Mouse (Mus musculus) liver, embryonic 13.5 days (tissue): Measurements from ENCODE around the gene Tmem51. TPM values are rescaled to one million over a fixed set of nuclear protein-coding genes. Genes with fewer than 3 reads are reported as not detected.
A peak's percentile ranks its signal among the peaks of the same experiment; 100 is the strongest.

Experiments
- ATAC-seq: fragments of 200-750 bp; cut with Nextera tagmentation; 2 replicates; pipeline ENCODE4 v1.8.0; 2017; ENCODE audit warnings: low read depth, mild to moderate bottlenecking, moderate number of reproducible peaks, moderate library complexity
- DNase-seq: peaks from one replicate; pipeline ENCODE4 v3.0.0; 2022
- H3K27ac ChIP-seq: fragments of 300-500 bp; sonication (generic); 2 replicates; pipeline ENCODE4 v1.5.1; 2015; ENCODE audit warnings: moderate library complexity, mild to moderate bottlenecking, inconsistent platforms
- H3K27me3 ChIP-seq: fragments of 300-500 bp; sonication (generic); 2 replicates; pipeline ENCODE4 v1.6.1; 2015; ENCODE audit warnings: mild to moderate bottlenecking, inconsistent platforms
- H3K36me3 ChIP-seq: fragments of 300-500 bp; sonication (generic); 2 replicates; pipeline ENCODE4 v1.6.1; 2015; ENCODE audit warnings: mild to moderate bottlenecking, inconsistent platforms
- H3K4me1 ChIP-seq: fragments of 300-500 bp; sonication (generic); replicated peaks from 2 replicates; pipeline ENCODE4 v1.6.1; 2015; ENCODE audit warnings: inconsistent platforms
- H3K4me2 ChIP-seq: fragments of 300-500 bp; sonication (generic); 2 replicates; pipeline ENCODE4 v1.6.1; 2015; ENCODE audit warnings: inconsistent platforms, mild to moderate bottlenecking, moderate library complexity
- H3K4me3 ChIP-seq: fragments of 300-500 bp; sonication (generic); replicated peaks from 2 replicates; pipeline ENCODE4 v1.5.1; 2015; ENCODE audit warnings: mild to moderate bottlenecking, inconsistent platforms
- H3K9ac ChIP-seq: fragments of 300-500 bp; sonication (generic); 2 replicates; pipeline ENCODE4 v1.6.1; 2015; ENCODE audit warnings: mild to moderate bottlenecking, inconsistent platforms
- H3K9me3 ChIP-seq: fragments of 300-500 bp; sonication (generic); replicated peaks from 2 replicates; pipeline ENCODE4 v1.6.1; 2016; ENCODE audit warnings: inconsistent platforms
- WGBS: fragments of 180-500 bp; shearing (Covaris S2); methylation state at CpG from one replicate; pipeline ENCODE4 v1.1.7; 2015; ENCODE audit not compliant: insufficient replicate concordance; 5-methylcytosine and 5-hydroxymethylcytosine counted together
- polyA plus RNA-seq: library from polyadenylated mRNA; unstranded; fragments of >200 nt; fragmentation: Nextera tagmentation; extraction: Ambion mirVana; gene quantifications from 2 replicates; pipeline ENCODE4 v1.2.1, GENCODE M21; 2015

Tmem51 gene
- polyA plus RNA-seq, 1 experiment from 2014 or later: 13.5 TPM

DNA sequence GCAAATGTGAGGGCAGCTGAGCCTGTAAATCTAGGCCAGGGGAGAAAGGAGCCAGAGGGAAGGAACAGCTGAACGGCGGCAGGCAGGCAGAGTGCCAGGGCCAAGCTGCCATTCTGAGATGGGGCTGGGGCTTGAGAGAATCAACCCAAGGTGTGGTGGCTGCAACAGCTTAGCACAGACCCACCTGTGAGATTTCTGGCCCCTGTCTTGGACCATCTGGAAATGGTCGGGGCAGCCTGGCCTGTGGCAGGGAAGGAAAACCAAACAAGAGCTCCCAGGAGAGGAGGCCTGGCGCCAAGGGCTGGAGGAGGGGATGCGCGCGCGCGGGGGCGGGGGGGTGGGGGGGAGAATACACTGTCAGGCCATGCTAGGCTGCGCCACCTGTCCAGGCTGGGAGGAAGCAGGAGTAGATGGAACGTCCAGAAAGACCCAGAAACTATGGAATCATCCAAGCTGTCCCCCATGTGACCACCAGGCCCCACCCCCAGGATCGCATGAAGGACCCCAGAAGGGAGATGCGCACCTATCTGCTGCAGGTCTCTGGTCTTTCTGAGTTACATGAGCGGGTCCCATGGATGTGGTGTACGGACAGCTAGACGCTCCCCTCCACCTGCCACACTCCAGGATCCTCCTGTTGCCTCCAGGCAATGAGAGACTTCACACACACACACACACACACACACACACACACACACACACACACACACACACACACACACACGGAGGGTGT is 3.0 kb downstream of the Tmem51 start:
- H3K36me3 ChIP-seq: no peaks in the 10 kb centered on the region
- H3K27me3 ChIP-seq: peaks cover 53% of the 10 kb centered on the region
- 75% methylated on average over 18 of the region's 18 CpGs for WGBS
- no peak overlapping the region for H3K4me3 ChIP-seq
- ATAC-seq: no peak
- peak overlapping the region; percentile 43; the same call in 1 of the 2 replicates for H3K27ac ChIP-seq
- DNase-seq: no peak
- peaks cover 63% of the 10 kb centered on the region for H3K4me1 ChIP-seq
- H3K9ac ChIP-seq: no peak overlapping the region; the same call in 1 of the 2 replicates
- H3K4me2 ChIP-seq: peak overlapping the region; percentile 62; the same call in 1 of the 2 replicates
- no peaks in the 10 kb centered on the region for H3K9me3 ChIP-seq

DNA sequence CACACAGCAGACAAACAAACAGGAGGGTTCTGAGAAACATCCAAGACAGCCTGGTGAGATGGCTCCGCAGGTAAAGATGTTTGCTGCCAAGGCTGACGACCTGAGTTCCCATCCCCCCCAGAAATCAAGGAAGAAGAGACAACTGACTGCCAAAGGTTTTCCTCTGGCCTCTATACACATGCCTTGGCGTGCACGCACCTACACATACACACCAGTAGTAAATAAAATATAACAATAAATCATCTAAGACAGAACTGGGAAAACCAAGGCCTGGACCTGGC is 3.7 kb downstream of the Tmem51 start:
- no peak overlapping the region for H3K4me2 ChIP-seq
- ATAC-seq: no peak
- H3K27ac ChIP-seq: no peak overlapping the region
- peaks cover 68% of the 10 kb centered on the region for H3K4me1 ChIP-seq
- DNase-seq: no peak
- no peaks in the 10 kb centered on the region for H3K36me3 ChIP-seq
- H3K9ac ChIP-seq: no peak overlapping the region
- peaks cover 47% of the 10 kb centered on the region for H3K27me3 ChIP-seq
- no peaks in the 10 kb centered on the region for H3K9me3 ChIP-seq
- H3K4me3 ChIP-seq: no peak overlapping the region
- 64% methylated on average over 4 of the region's 4 CpGs for WGBS

DNA sequence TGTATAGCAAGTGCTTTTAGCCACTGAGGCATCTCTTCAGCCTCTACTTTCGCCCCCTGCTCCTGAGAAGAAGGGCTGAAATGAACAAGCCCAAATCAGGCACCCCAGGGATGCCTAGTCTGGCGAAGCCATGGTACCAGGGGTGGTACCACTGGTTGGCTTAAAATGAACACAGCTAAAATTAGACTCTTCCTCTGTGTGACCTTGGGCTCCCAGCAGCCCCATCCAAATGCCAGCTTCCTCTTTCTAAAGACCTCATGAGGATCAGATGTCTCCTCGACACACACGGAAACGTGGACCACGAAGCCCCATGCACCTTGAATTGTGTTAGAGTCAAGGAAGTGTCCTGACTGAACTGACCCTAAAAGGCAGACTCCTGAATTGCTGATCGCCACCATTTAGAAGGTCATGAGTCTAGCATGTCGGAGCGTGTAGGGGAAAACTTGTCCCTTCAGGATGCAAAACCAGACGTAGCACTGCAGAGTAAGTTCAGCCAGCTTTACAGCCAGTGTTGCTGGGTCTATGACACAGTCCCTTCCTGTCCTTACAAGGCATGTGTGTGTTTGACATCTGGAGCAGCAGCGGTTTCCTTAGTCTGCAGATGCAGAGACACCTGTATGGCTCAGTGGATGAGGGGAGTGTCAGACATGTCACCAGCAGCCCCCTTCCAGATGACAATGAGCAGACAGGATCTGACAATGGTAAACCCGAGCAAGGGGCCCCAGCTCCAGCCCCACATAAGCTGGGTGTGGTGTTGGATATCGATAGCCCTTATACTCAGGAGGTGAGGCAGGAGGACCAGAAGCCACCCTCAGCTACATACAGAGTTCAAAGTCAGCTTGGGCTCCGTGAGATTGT is 4.2 kb downstream of the Tmem51 start:
- Histone ChIP-seq H3K36me3 (no peaks in the 10 kb centered on the region), H3K4me3 (no peak overlapping the region), H3K9ac (no peak overlapping the region), H3K4me1 (peaks cover 70% of the 10 kb centered on the region), H3K27ac (no peak overlapping the region), H3K9me3 (no peaks in the 10 kb centered on the region), H3K27me3 (peaks cover 41% of the 10 kb centered on the region), H3K4me2 (no peak overlapping the region)
- DNase-seq (no peak), ATAC-seq (no peak)
- WGBS: 39% methylated on average over 14 of the region's 14 CpGs

DNA sequence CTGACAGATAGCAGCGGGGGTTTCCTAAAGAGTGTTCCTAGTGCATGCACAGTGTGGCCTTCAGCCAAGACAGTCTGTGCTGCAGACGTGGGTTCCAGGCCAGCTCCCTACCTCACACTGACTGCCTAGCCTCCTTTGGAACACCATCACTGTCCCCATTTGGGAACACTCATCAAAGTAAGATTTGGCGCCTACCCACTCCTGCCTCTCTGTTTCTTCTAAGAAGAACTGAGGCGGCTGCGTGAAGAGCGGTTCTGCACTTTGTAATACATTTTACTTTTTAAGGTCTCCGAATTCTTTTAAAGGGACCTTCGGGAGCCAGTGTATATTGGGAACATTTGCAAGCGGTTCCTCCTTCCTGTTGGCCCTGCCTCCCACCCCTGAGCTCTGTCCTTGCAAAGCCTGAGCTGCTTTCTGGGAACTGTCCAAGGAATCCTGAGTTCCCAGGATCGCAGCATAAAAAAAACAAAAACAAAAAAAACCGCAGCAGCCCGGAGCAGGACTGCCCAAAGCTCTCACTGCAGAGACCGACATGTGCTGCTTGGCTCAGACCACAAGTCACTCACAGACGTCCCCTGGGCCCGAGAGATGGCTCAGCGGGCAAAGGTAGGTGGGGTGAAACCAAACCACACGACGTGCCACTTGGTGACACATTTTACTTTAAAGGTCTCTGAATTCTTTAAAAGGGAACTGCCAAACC is 6.4 kb downstream of the Tmem51 start:
- no peak overlapping the region for H3K4me3 ChIP-seq
- no peaks in the 10 kb centered on the region for H3K9me3 ChIP-seq
- no peak overlapping the region for H3K9ac ChIP-seq
- no peak overlapping the region for H3K4me2 ChIP-seq
- no peak for ATAC-seq
- peak overlapping the region; percentile 9; the same call in 1 of the 2 replicates for H3K27ac ChIP-seq
- H3K27me3 ChIP-seq: peaks cover 20% of the 10 kb centered on the region
- peaks cover 85% of the 10 kb centered on the region for H3K4me1 ChIP-seq
- DNase-seq: no peak
- 19% methylated on average over 18 of the region's 18 CpGs for WGBS
- H3K36me3 ChIP-seq: no peaks in the 10 kb centered on the region

DNA sequence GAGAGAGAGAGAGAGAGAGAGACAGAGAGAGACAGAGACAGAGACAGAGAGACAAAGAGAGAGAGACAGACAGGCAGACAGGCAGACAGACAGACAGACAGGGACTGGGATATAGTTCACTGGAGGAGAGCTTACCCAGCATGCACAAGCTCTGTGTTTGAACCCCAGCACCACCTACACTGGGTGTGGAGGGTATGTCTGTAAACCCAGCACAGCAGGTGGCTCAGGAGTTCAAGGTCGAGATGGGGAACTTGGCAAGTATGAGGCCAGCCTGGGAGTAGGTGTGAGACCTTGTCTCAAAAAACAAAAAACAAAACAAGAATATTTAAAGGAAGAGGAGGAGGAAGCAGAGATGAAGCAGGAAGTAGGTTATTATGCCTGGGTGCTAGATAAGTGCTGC is 7.2 kb downstream of the Tmem51 start:
- Histone ChIP-seq H3K4me1 (peaks cover 85% of the 10 kb centered on the region), H3K9me3 (no peaks in the 10 kb centered on the region)

DNA sequence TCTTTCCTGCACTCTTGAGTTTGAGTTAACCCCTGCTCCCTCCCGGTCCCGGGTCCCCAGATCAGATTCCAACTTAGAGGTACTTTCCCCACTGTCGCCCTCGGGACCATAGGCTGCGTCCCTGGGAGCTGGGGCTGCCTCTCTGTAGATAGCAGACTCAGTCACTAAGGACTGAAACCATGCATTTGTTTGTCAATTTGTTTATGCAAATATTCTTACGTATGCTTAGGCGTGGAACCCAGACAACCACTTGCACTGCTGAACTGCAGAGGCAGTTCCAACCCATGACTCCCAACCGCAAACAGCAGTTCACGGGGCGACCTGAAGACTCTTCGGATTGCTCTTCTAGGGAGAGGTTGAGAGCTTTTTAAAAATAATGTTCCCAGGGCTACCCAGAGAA is 8.2 kb downstream of the Tmem51 start:
- Histone ChIP-seq H3K27ac (0 out of 2 replicates have a peak overlapping the region, but pooled peaks have one; percentile 36), H3K27me3 (peaks cover 19% of the 10 kb centered on the region), H3K4me2 (no peak overlapping the region), H3K4me3 (no peak overlapping the region), H3K9ac (no peak overlapping the region), H3K36me3 (no peaks in the 10 kb centered on the region), H3K9me3 (no peaks in the 10 kb centered on the region), H3K4me1 (peaks cover 85% of the 10 kb centered on the region)
- ATAC-seq (peak; percentile 5; the same call in 1 of the 2 replicates), DNase-seq (no peak)
- WGBS: 68% methylated on average over 11 of the region's 11 CpGs

More for the DNA sequence above, 7.2 kb downstream of the Tmem51 start:
- Histone ChIP-seq H3K27ac (peak overlapping the region; percentile 9; the same call in 1 of the 2 replicates), H3K36me3 (no peaks in the 10 kb centered on the region), H3K9ac (no peak overlapping the region), H3K4me2 (no peak overlapping the region), H3K4me3 (no peak overlapping the region), H3K27me3 (0 out of 2 replicates have a peak, but pooled peaks cover 12% of the 10 kb centered on the region)
- no peak for DNase-seq
- 17% methylated on average over 1 of the region's 1 CpGs for WGBS
- ATAC-seq: no peak

DNA sequence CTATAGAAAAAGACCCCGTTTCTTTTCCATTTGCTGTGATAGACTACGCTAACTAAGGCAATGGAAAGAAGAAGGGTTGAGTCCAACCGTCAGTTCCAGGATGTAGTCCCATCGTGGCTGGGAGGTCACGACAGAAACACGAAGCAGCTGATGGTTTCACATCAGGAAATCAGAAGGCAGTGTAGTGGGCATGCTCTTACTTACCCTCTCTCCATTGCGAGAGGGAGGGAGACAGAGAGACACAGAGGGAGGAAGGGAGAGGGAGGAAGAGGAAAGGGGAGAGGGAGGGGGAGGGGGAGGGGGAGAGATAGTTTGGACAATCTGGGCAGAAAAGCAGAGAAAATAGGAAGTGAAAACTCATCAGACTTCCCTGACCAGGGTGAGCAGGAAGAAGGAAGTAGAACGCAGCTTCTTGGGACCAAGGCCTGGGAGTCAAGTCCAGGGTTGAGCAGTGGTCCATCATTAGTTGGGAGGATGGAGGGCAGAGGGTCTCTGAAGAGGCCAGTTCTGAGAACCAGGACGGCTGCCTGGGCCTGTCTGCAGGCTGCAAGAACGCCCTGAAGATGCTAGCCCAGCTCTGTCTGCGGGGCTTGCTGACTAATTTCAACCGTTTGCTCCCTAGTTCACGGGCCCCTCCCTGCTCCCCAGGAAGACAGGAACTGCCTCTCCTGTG is 9.9 kb downstream of the Tmem51 start:
- 24% methylated on average over 13 of the region's 13 CpGs for WGBS
- Histone ChIP-seq H3K9me3 (no peaks in the 10 kb centered on the region), H3K4me3 (no peak overlapping the region), H3K27ac (no peak overlapping the region), H3K27me3 (peaks cover 24% of the 10 kb centered on the region), H3K4me1 (peaks cover 76% of the 10 kb centered on the region), H3K36me3 (no peaks in the 10 kb centered on the region), H3K4me2 (no peak overlapping the region), H3K9ac (no peak overlapping the region)
- ATAC-seq (no peak), DNase-seq (no peak)

DNA sequence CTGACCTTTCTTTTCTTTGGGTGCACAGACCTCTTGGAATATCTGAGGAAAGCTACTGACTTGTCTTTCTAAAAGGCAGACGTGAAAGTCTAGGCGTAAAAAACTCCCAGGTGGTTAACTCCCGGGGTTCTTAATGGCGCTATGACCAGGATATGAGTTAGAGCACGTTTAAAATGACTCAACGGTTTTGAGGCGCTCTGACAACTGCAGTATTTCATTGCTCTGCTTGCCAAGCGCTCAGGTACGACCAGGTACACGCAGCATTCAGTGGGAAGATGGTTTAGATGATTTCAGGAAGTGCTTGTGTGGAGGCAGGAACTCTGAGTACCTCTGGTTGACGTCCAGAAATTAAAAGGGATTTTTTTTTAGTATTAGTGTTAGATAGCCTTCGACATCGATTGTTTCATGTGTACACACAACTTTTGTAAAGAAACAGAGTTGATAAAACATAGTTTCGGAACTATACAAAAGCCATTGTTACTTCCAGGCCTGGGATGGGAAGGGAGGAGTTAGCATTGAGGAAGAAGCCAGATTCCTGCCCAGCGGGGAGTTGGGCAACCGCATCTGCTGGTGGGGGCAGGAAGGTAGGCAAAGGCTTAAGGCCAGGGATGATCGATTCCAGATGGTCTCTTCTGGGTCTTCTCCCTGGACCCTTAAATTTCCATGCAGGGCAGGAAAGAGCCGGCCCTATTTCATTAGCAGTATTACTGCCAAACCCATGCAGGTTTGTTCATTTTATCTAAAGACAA is 12.7 kb downstream of the Tmem51 start:
- H3K9ac ChIP-seq: no peak overlapping the region
- peaks cover 27% of the 10 kb centered on the region for H3K27me3 ChIP-seq
- no peaks in the 10 kb centered on the region for H3K36me3 ChIP-seq
- no peaks in the 10 kb centered on the region for H3K9me3 ChIP-seq
- H3K4me1 ChIP-seq: peaks cover 67% of the 10 kb centered on the region
- H3K27ac ChIP-seq: peak overlapping the region; percentile 50
- ATAC-seq (no peak), DNase-seq (no peak)
- H3K4me2 ChIP-seq: peak overlapping the region; percentile 1; the same call in 1 of the 2 replicates
- H3K4me3 ChIP-seq: no peak overlapping the region
- 14% methylated on average over 18 of the region's 18 CpGs for WGBS

DNA sequence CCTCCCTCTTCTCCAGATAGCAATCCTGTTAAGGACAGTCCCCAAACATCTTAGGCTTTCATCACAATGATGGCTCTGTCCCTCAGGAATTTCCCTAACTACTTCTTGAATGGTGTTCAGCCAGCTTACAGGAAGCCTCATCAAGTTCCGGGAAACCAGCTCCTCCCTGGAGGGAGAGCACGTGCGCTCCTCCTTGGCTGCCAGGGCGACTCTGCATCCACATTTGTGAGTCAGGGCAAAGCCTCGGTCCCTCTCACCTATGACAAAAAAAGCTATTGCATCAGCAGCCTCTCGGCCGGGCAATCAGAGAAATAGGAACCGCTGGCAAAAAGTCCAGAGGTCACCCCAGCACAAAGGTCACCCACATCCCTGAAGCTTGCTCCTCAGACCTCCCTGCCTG is 13.3 kb downstream of the Tmem51 start:
- Histone ChIP-seq H3K27ac (peak overlapping the region; percentile 50), H3K9ac (no peak overlapping the region), H3K4me1 (peaks cover 68% of the 10 kb centered on the region), H3K4me3 (no peak overlapping the region), H3K36me3 (no peaks in the 10 kb centered on the region), H3K9me3 (no peaks in the 10 kb centered on the region), H3K27me3 (peaks cover 27% of the 10 kb centered on the region), H3K4me2 (no peak overlapping the region)
- DNase-seq: no peak
- 8% methylated on average over 8 of the region's 8 CpGs for WGBS
- no peak for ATAC-seq
